Mouse (Mus musculus): ENCODE measurements around the gene Myl3. TPM values are rescaled to one million over a fixed set of nuclear protein-coding genes. Genes with fewer than 3 reads are reported as not detected.

Myl3 gene
- total and polyA plus RNA-seq, 3 experiments, result not detected

GRCm38 (mm10) chr9:110759265-110759664, 17.6 kb downstream of the Myl3 start:
- no peaks in the 10 kb centered on the region for H3K9me3 ChIP-seq (replicated peaks; ENCODE audit: low read length)
- TF ChIP-seq ZC3H11A (IDR thresholded peaks at IDR 0.05; ENCODE audit: low read depth, low read length), result peak; percentile 12; the same call in 1 of the 2 replicates
- TF ChIP-seq SMC3 (IDR thresholded peaks at IDR 0.05; ENCODE audit: low read depth, low read length), result peak; percentile 89
- TF ChIP-seq CTCF (conservative IDR thresholded peaks at IDR 0.05 in 1 of 2, IDR thresholded peaks at IDR 0.05 in 1 of 2; ENCODE audit: low read depth in 2 of 2, low read length in 2 of 2), result peak; percentile 43 to 85; a peak in 3 of 4 replicates
- no peak for TF ChIP-seq ELF1 (IDR thresholded peaks at IDR 0.05; ENCODE audit: low read depth, low read length)
- TF ChIP-seq RAD21 (IDR thresholded peaks at IDR 0.05; ENCODE audit: low read depth, low read length), result peak; percentile 74
- no peak for TF ChIP-seq IRF4 (IDR thresholded peaks at IDR 0.05; ENCODE audit: low read depth, low read length)
- no peak; the same call in 1 of the 2 replicates for TF ChIP-seq NELFE (IDR thresholded peaks at IDR 0.05; ENCODE audit: low read depth, low read length)
- TF ChIP-seq UBTF (IDR thresholded peaks at IDR 0.05; ENCODE audit: low read depth, low read length), result no peak
- peaks cover 0 to 7% of the 10 kb centered on the region in 2 experiments; a peak in 1 of 4 replicates for H3K4me1 ChIP-seq (ENCODE audit: control insufficient read depth in 1 of 2, insufficient read depth in 2 of 2)
- H3K79me2 ChIP-seq (replicated peaks; ENCODE audit: control insufficient read depth, extremely low read depth, insufficient read depth, poor library complexity, severe bottlenecking), result no peaks in the 10 kb centered on the region
- peaks cover 29% of the 10 kb centered on the region for H3K27me3 ChIP-seq (replicated peaks)
- H3K9ac ChIP-seq (ENCODE audit: insufficient read depth, low read depth), result no peak overlapping the region
- dilution Hi-C loops (cut with MboI; ENCODE audit: extremely low pct_ligation_motif_present, extremely low pct_unique_long_range_greater_than_20kb, low sequenced_read_pairs), result no loop called here
- in situ Hi-C loops (cut with MboI; ENCODE audit: low pct_ligation_motif_present, low pct_unique_long_range_greater_than_20kb, low sequenced_read_pairs), result loop anchor here (5.0 kb wide), 1 partner anchor 37 kb away; no protein-coding TSS in a partner anchor
- DNase-seq (ENCODE audit: extremely low read depth), result peak; percentile 38
- H3K4me3 ChIP-seq (replicated peaks in 1 of 3; ENCODE audit: low read depth in 2 of 3, low read length in 2 of 3, poor library complexity in 1 of 3), result no peak overlapping the region
- no peak overlapping the region for H3K4me2 ChIP-seq (ENCODE audit: insufficient read depth, low read depth, poor library complexity, severe bottlenecking)
- no peak overlapping the region for H3K27ac ChIP-seq (ENCODE audit: insufficient read depth, low read depth)
- no peaks in the 10 kb centered on the region for H3K36me3 ChIP-seq (replicated peaks in 1 of 2; ENCODE audit: control insufficient read depth in 1 of 2, insufficient read depth in 1 of 2, low read length in 1 of 2)

GRCm38 (mm10) chr9:110760886-110761285, 19.2 kb downstream of the Myl3 start:
- no peaks in the 10 kb centered on the region for H3K9me3 ChIP-seq (replicated peaks; ENCODE audit: low read length)
- no peak overlapping the region for H3K9ac ChIP-seq (ENCODE audit: insufficient read depth, low read depth)
- H3K4me1 ChIP-seq (ENCODE audit: control insufficient read depth in 1 of 2, insufficient read depth in 2 of 2), result peaks cover 0 to 8% of the 10 kb centered on the region in 2 experiments; a peak in 1 of 4 replicates
- no peak overlapping the region for H3K27ac ChIP-seq (ENCODE audit: insufficient read depth, low read depth)
- DNase-seq (ENCODE audit: extremely low read depth), result no peak
- no peaks in the 10 kb centered on the region for H3K79me2 ChIP-seq (replicated peaks; ENCODE audit: control insufficient read depth, extremely low read depth, insufficient read depth, poor library complexity, severe bottlenecking)
- H3K27me3 ChIP-seq (replicated peaks), result peaks cover 34% of the 10 kb centered on the region
- no peak overlapping the region for H3K4me2 ChIP-seq (ENCODE audit: insufficient read depth, low read depth, poor library complexity, severe bottlenecking)
- no peak for TF ChIP-seq JUND (conservative IDR thresholded peaks at IDR 0.05; ENCODE audit: low read depth, low read length)
- no peak for TF ChIP-seq CHD2 (IDR thresholded peaks at IDR 0.05; ENCODE audit: low read length)
- no peak for TF ChIP-seq SIN3A (IDR thresholded peaks at IDR 0.05; ENCODE audit: low read length)
- TF ChIP-seq MAX (IDR thresholded peaks at IDR 0.05; ENCODE audit: low read length), result no peak
- TF ChIP-seq MYC (IDR thresholded peaks at IDR 0.05; ENCODE audit: low read depth, low read length), result no peak
- no peak for TF ChIP-seq ZNF384 (IDR thresholded peaks at IDR 0.05; ENCODE audit: low read depth, low read length)
- no peak for TF ChIP-seq JUN (IDR thresholded peaks at IDR 0.05; ENCODE audit: insufficient read depth, low read depth, low read length)
- no peak for TF ChIP-seq CHD1 (IDR thresholded peaks at IDR 0.05; ENCODE audit: low read depth, low read length)
- no peak for TF ChIP-seq BHLHE40 (IDR thresholded peaks at IDR 0.05; ENCODE audit: low read depth, low read length)
- no peak for TF ChIP-seq MAFK (IDR thresholded peaks at IDR 0.05; ENCODE audit: insufficient replicate concordance, low read length)
- no peak for TF ChIP-seq POLR2A (IDR thresholded peaks at IDR 0.05; ENCODE audit: low read depth, low read length)
- TF ChIP-seq GABPA (IDR thresholded peaks at IDR 0.05; ENCODE audit: insufficient replicate concordance, low read depth, low read length), result no peak
- TF ChIP-seq RCOR1 (conservative IDR thresholded peaks at IDR 0.05; ENCODE audit: low read depth, low read length), result no peak
- TF ChIP-seq POLR2AphosphoS2 (IDR thresholded peaks at IDR 0.05; ENCODE audit: low read depth, low read length), result no peak
- TF ChIP-seq CTCF (conservative IDR thresholded peaks at IDR 0.05 in 1 of 2, IDR thresholded peaks at IDR 0.05 in 1 of 2; ENCODE audit: low read depth in 2 of 2, low read length in 2 of 2), result no peak
- no peak for TF ChIP-seq TBP (conservative IDR thresholded peaks at IDR 0.05; ENCODE audit: low read depth, low read length)
- no peak for TF ChIP-seq TCF12 (IDR thresholded peaks at IDR 0.05; ENCODE audit: low read depth, low read length)
- TF ChIP-seq USF1 (IDR thresholded peaks at IDR 0.05; ENCODE audit: low read depth, low read length), result no peak
- no peak overlapping the region for H3K4me3 ChIP-seq (replicated peaks in 1 of 3; ENCODE audit: low read depth in 2 of 3, low read length in 2 of 3, poor library complexity in 1 of 3)
- in situ Hi-C loops (cut with MboI; ENCODE audit: low pct_ligation_motif_present, low pct_unique_long_range_greater_than_20kb, low sequenced_read_pairs), result no loop called here
- dilution Hi-C loops (cut with MboI; ENCODE audit: extremely low pct_ligation_motif_present, extremely low pct_unique_long_range_greater_than_20kb, low sequenced_read_pairs), result no loop called here
- no peaks in the 10 kb centered on the region for H3K36me3 ChIP-seq (replicated peaks in 1 of 2; ENCODE audit: control insufficient read depth in 1 of 2, insufficient read depth in 1 of 2, low read length in 1 of 2)
